Mouse (Mus musculus): ENCODE data around the gene Arl8b. TPM values are rescaled to one million over a fixed set of nuclear protein-coding genes. Genes with fewer than 3 reads are reported as not detected.

Gene Arl8b
- polyA plus RNA-seq, 1 experiment from 2014 or later: 87.8 TPM

DNA sequence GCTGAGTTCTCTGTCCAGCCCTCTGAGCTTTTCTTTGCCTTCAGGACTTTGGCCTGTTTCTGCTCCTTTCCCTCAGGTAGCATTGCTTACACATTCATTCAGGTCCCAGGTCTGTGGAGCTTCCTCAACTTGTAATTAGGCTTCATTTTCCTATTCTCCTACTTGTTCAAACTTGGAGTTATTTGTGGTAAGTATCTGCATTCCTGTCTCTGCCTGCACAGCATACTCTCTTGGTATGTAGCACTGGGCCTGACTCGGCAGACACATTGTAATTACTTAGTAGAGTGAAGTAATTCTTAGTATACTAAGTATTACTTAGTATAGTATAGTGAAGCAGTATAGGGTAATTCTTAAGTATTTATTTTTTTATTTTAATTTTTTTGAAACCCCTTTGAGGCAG is 13.0 kb downstream of the Arl8b start:
- WGBS: 84% methylated on average over 1 of the region's 1 CpGs
- Histone ChIP-seq H3K36me3 (0 out of 2 replicates have a peak, but pooled peaks cover 2% of the 10 kb centered on the region), H3K4me2 (replicated peaks) (no peak overlapping the region), H3K4me3 (no peak overlapping the region), H3K27me3 (replicated peaks) (no peaks in the 10 kb centered on the region), H3K9me3 (no peaks in the 10 kb centered on the region), H3K27ac (no peak overlapping the region), H3K4me1 (peaks cover 8% of the 10 kb centered on the region), H3K9ac (no peak overlapping the region)
- ATAC-seq (ENCODE audit: low FRiP score, low read depth): no peak

DNA sequence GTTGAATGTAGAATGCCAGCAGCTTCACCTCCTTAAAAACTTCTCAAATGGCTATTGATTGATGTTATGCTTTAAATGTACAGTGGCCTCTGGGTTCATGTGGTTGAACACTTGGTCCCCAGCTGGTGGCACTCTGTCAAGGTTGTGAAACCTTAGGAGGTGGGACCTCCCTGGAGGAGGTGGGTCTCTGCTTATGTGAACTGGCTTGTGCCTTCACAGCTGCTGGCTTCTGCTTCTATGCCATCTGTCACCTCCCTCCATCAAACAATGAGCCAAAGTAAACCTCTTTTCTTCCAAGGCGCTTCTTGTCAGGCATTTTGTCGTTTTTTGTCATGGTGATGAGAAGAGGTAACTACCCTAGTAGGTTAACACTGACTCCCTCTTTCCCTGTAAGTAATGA is 13.8 kb downstream of the Arl8b start:
- Histone ChIP-seq H3K4me1 (peaks cover 8% of the 10 kb centered on the region), H3K9ac (no peak overlapping the region), H3K27me3 (replicated peaks) (no peaks in the 10 kb centered on the region), H3K27ac (no peak overlapping the region), H3K4me2 (replicated peaks) (no peak overlapping the region), H3K36me3 (0 out of 2 replicates have a peak, but pooled peaks cover under 1% of the 10 kb centered on the region), H3K4me3 (no peak overlapping the region), H3K9me3 (no peaks in the 10 kb centered on the region)
- 35% methylated on average over 2 of the region's 2 CpGs for WGBS
- ATAC-seq (ENCODE audit: low FRiP score, low read depth): peak; percentile 64; the same call in 1 of the 2 replicates

DNA sequence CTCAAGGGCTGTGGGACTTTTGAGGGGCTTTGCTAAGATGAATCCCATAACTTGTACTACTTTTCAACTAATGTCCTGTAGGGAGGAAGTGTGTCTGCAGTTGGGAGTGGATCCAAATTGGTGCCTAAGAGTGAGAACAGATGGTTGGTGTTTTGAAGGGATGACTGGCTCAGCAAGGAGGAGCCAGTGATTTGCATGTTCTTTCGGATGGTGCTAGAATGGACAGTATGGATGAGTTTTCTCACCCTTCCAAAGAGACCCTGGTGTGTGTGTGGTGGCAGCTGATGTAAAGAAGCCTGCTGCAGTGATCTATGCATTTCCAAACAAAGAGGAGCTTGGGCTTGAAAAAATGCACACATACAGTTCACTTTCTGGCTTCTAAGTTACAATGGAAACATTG is 22.3 kb downstream of the Arl8b start:
- no peak overlapping the region for H3K4me3 ChIP-seq
- no peaks in the 10 kb centered on the region for H3K27me3 ChIP-seq (replicated peaks)
- no peaks in the 10 kb centered on the region for H3K9me3 ChIP-seq
- H3K27ac ChIP-seq: no peak overlapping the region
- no peak overlapping the region for H3K9ac ChIP-seq
- peaks cover 19% of the 10 kb centered on the region for H3K4me1 ChIP-seq
- WGBS: 10% methylated on average over 1 of the region's 1 CpGs
- no peaks in the 10 kb centered on the region for H3K36me3 ChIP-seq
- H3K4me2 ChIP-seq (replicated peaks): no peak overlapping the region; the same call in 1 of the 2 replicates
- peak; percentile 88 for ATAC-seq (ENCODE audit: low FRiP score, low read depth)

DNA sequence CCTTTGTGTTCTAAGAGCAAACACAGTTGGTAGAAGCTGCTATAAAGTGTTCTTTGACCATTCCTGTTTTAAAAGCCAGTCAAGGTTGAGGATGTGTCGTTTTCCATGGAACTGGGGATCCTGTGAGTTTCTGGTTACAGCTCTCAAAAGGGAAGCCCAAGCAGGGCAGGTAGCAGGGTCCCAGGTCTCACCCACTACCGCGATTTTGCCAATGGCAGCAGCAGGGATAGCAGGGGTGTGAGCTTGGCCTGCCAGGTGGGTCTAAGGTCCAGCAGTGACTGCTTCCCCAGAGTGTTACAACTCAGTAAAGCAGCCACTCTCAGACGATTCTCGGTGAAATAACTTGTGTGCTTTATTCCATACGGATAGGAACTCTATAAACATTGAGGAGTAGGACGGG is 23.0 kb downstream of the Arl8b start:
- Histone ChIP-seq H3K27me3 (replicated peaks) (no peaks in the 10 kb centered on the region), H3K4me3 (no peak overlapping the region), H3K4me2 (replicated peaks) (no peak overlapping the region), H3K4me1 (peaks cover 19% of the 10 kb centered on the region), H3K9me3 (no peaks in the 10 kb centered on the region), H3K9ac (no peak overlapping the region), H3K27ac (no peak overlapping the region), H3K36me3 (no peaks in the 10 kb centered on the region)
- WGBS: 76% methylated on average over 7 of the region's 7 CpGs
- peak; percentile 19; the same call in 1 of the 2 replicates for ATAC-seq (ENCODE audit: low FRiP score, low read depth)

DNA sequence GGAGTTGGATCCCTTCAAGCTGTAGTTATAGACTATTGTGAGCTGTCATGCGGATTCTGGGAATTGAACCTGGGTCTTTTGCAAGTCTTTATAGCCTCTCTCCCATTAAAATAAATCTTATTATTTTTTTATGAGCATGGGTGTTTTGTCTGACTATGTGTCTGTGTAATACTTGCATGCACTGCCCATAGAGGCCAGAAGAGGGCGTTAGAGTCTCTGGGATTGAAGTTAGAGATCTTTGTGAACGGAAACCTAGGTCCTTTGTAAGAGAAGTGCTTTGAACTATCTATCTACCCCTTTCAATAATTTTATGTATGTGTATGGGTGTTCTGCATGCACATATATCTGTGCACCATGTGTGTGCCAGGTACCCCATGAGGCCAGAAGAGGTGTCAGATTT is 24.5 kb downstream of the Arl8b start:
- no peaks in the 10 kb centered on the region for H3K9me3 ChIP-seq
- H3K9ac ChIP-seq: no peak overlapping the region
- ATAC-seq (ENCODE audit: low FRiP score, low read depth): no peak
- H3K4me1 ChIP-seq: peaks cover 19% of the 10 kb centered on the region
- WGBS: 78% methylated on average over 3 of the region's 3 CpGs
- H3K27me3 ChIP-seq (replicated peaks): no peaks in the 10 kb centered on the region
- no peak overlapping the region for H3K27ac ChIP-seq
- no peaks in the 10 kb centered on the region for H3K36me3 ChIP-seq
- no peak overlapping the region for H3K4me2 ChIP-seq (replicated peaks)
- H3K4me3 ChIP-seq: no peak overlapping the region

DNA sequence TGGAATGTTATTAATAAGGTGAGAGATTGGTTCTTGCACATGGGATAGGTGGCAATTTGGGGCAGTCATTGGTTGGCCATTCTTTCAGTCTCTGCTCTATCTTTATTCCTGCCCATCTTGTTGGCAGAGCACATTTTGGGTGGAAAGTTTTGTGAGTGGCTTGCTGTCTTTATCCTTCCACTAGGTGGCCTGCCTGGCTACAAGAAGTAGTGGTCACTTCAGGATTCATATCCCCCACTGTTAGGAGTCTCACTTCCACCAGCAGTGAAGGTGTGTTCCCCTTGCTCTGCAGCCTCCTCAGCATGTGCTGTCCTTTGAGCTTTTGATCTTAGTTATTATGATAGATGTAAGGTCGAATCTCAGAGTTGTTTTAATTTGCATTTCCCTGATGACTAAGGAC is 25.9 kb downstream of the Arl8b start:
- 76% methylated on average over 1 of the region's 1 CpGs for WGBS
- H3K27ac ChIP-seq: no peak overlapping the region
- no peak overlapping the region for H3K4me3 ChIP-seq
- no peak for ATAC-seq (ENCODE audit: low FRiP score, low read depth)
- H3K4me2 ChIP-seq (replicated peaks): no peak overlapping the region
- H3K4me1 ChIP-seq: peaks cover 19% of the 10 kb centered on the region
- H3K9ac ChIP-seq: no peak overlapping the region
- no peaks in the 10 kb centered on the region for H3K27me3 ChIP-seq (replicated peaks)
- no peaks in the 10 kb centered on the region for H3K9me3 ChIP-seq
- no peaks in the 10 kb centered on the region for H3K36me3 ChIP-seq

DNA sequence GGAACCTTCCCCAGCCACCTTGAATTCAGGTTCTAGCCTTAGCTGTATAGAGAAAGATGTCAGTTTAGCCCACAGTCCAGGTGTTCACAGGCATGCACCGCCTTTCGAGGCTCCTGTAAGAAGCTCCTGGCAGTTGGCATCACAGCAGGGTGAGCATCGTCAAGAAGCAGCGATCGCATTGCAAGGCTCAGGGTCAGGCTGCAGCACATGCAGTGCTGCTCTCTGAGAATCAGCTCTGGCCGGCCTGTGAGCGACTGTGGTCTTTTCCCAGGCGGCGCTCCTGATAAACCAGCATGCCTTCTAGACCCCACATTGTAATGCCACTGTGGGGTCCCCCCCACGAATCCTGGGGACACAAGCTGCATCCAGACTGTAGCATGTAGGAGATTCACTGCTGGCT is 27.3 kb downstream of the Arl8b start:
- Histone ChIP-seq H3K4me2 (replicated peaks) (no peak overlapping the region), H3K4me3 (no peak overlapping the region), H3K27me3 (replicated peaks) (no peaks in the 10 kb centered on the region), H3K27ac (no peak overlapping the region), H3K9ac (no peak overlapping the region), H3K9me3 (no peaks in the 10 kb centered on the region), H3K36me3 (peaks cover 6% of the 10 kb centered on the region; the same call in 1 of the 2 replicates), H3K4me1 (peaks cover 9% of the 10 kb centered on the region; the same call in 1 of the 2 replicates)
- ATAC-seq (ENCODE audit: low FRiP score, low read depth): no peak
- 64% methylated on average over 10 of the region's 10 CpGs for WGBS

DNA sequence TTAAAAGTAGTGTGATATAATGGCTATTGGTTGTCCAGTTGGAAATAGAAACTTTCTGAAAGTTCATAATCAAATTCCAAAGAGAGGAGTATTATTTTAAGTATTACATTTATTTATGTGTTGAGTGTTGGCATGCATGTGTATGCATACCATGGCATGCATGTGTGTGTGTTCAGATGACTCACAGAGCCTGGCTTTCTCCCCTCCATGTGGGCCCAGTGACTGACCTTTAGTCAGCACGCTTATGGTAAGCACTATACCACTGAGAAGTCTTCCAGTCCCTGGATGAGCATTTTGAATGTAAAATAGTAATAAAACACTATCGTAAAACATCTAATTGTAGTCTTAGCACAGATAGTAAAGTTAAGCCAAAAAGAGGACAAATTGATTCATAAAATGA is 29.2 kb downstream of the Arl8b start:
- H3K4me2 ChIP-seq (replicated peaks): no peak overlapping the region
- no peaks in the 10 kb centered on the region for H3K27me3 ChIP-seq (replicated peaks)
- H3K9ac ChIP-seq: no peak overlapping the region
- H3K4me3 ChIP-seq: no peak overlapping the region
- no peaks in the 10 kb centered on the region for H3K4me1 ChIP-seq
- H3K9me3 ChIP-seq: no peaks in the 10 kb centered on the region
- peaks cover 9% of the 10 kb centered on the region; the same call in 1 of the 2 replicates for H3K36me3 ChIP-seq
- 78% methylated on average over 2 of the region's 2 CpGs for WGBS
- H3K27ac ChIP-seq: no peak overlapping the region
- no peak for ATAC-seq (ENCODE audit: low FRiP score, low read depth)

DNA sequence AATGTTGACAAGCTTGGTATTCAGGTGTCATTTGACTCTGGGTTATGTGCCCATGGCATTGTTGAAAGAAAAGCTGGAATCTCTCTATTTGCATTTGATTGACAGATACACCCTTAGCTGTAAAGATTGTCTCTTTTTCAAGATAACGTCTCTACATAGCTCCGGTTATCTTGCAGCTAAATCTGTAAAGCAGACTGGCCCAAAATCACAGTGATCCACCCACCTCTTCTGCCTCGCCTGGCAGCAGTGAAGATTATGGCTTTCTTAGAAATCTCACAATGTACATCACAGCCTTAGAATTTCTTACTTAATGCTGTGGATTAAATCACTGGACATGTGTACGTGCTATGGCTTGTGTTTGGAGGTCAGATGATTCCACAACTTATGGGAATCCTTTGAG is 34.6 kb downstream of the Arl8b start:
- Histone ChIP-seq H3K9ac (no peak overlapping the region), H3K4me3 (no peak overlapping the region), H3K27me3 (replicated peaks) (no peaks in the 10 kb centered on the region), H3K4me2 (replicated peaks) (no peak overlapping the region), H3K27ac (no peak overlapping the region), H3K36me3 (peaks cover 43% of the 10 kb centered on the region), H3K9me3 (no peaks in the 10 kb centered on the region), H3K4me1 (no peaks in the 10 kb centered on the region)
- ATAC-seq (ENCODE audit: low FRiP score, low read depth): no peak
- 90% methylated on average over 4 of the region's 4 CpGs for WGBS

DNA sequence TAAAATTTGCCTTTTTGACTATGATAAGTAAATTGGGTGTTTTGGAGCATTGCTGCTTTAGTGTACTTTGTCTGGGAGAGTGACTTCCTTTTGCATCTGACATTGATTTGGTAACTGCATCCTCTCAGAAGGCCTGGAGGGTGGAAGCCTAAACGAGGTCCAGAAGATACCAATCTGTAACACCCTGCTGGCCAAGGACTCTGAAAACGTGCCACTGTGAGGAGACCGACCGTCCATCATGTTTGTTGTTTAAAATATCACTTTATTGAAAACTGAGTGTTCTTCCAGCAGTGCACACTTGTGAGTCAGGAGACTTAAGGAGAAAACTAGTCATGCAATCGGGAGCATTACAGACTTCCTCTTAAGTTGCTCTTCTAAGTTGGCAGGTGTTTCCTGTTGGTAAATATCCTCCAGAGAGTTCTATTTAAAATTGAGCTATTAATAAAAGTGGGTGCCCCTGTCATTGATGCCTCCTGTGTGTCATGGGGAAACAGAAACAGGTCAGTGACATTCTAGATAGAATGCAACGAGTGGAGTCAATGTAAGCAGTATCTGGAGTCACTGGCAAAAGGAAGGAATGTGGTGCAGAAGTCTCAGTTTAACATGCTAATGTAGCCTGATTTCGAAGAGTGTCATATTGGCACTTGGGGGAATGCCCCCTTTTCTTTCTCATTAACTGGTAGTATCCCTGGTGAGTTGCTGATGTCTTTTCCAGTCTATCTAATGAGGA is 42.1 kb downstream of the Arl8b start:
- 84% methylated on average over 7 of the region's 7 CpGs for WGBS
- Histone ChIP-seq H3K27ac (no peak overlapping the region), H3K4me2 (replicated peaks) (no peak overlapping the region), H3K9ac (no peak overlapping the region), H3K9me3 (no peaks in the 10 kb centered on the region), H3K4me3 (no peak overlapping the region), H3K4me1 (peaks cover 9% of the 10 kb centered on the region), H3K27me3 (replicated peaks) (no peaks in the 10 kb centered on the region), H3K36me3 (peaks cover 26% of the 10 kb centered on the region; the same call in 1 of the 2 replicates)
- no peak for ATAC-seq (ENCODE audit: low FRiP score, low read depth)

DNA sequence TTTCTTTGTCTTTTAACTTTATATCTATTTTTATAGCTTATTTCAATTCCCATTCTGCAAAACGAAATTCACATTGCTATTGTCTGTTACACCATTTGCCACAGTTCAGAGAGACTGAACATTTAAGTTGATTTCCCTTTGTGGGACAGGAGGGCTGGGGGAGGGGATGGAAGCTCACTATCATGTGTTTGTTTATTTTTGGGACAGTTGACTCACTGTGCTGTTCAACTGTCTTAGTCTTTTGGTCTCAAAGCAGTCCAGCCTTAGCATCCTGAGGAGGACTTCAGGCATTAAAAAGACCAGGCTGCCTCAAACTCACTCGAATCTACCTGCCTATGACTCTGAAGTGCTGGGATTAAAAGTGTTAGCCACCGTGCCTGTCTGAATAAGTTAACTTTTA is 43.2 kb downstream of the Arl8b start:
- Histone ChIP-seq H3K9ac (no peak overlapping the region), H3K27me3 (replicated peaks) (no peaks in the 10 kb centered on the region), H3K4me2 (replicated peaks) (no peak overlapping the region), H3K4me1 (peaks cover 12% of the 10 kb centered on the region), H3K27ac (no peak overlapping the region), H3K36me3 (peaks cover 18% of the 10 kb centered on the region; the same call in 1 of the 2 replicates), H3K4me3 (no peak overlapping the region), H3K9me3 (no peaks in the 10 kb centered on the region)
- no peak for ATAC-seq (ENCODE audit: low FRiP score, low read depth)
- WGBS: 84% methylated on average over 3 of the region's 3 CpGs

DNA sequence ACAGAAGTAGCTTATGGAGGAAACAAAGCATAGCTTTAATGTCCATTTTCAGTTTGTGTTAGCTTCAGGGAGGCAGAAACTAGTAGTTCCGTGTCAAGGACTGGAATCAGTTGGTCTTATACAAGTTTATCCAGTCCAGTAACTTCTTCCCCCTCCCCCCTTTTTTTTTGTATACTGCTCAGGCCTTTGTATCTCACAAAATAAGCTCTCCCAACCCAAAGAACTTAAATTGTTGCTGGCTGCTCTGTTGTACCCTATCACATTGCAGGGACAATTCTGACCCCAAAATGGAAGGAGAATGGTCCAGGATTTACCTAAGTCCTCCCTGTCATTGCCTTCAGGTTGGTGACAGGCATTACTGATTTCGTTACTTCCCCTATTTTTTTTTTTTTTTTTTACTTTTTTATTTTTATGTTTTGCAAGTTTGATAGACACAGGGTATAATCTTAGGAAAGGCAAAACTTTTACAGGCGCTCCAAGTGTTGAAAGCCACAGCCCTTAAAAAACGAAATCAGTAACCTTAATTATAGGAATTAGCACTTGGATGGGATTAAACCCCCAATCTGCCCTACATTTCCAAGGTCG is 44.5 kb downstream of the Arl8b start:
- no peaks in the 10 kb centered on the region for H3K9me3 ChIP-seq
- no peak overlapping the region for H3K27ac ChIP-seq
- 28% methylated on average over 5 of the region's 5 CpGs for whole genome bisulfite sequencing
- no peak for ATAC-seq (ENCODE audit: low FRiP score, low read depth)
- H3K4me1 ChIP-seq: peaks cover 12% of the 10 kb centered on the region
- H3K27me3 ChIP-seq (replicated peaks): no peaks in the 10 kb centered on the region
- peaks cover 6% of the 10 kb centered on the region; the same call in 1 of the 2 replicates for H3K36me3 ChIP-seq
- H3K4me2 ChIP-seq (replicated peaks): peak overlapping the region; percentile 90
- H3K9ac ChIP-seq: no peak overlapping the region
- 0 out of 2 replicates have a peak overlapping the region, but pooled peaks have one; percentile 93 for H3K4me3 ChIP-seq
